Mouse (Mus musculus): ENCODE data around the gene Tecta. TPM values are rescaled to one million over a fixed set of nuclear protein-coding genes. Genes with fewer than 3 reads are reported as not detected.

The Tecta gene
- polyA plus RNA-seq, 1 experiment = 0.01 TPM

GRCm38 (mm10) chr9:42326688-42327440 lies 72.9 kb downstream of the Tecta start:
- H3ac ChIP-seq (ENCODE audit: control insufficient read depth, insufficient read length, low read depth) = no peak overlapping the region
- TF ChIP-seq MYOG (IDR thresholded peaks at IDR 0.05; ENCODE audit: control insufficient read depth, extremely low read depth, insufficient read length) = no peak
- no peak for TF ChIP-seq MYOD1 (IDR thresholded peaks at IDR 0.05; ENCODE audit: control insufficient read depth, insufficient read length, low read depth)
- TF ChIP-seq MAX (IDR thresholded peaks at IDR 0.05) = no peak
- no peak for TF ChIP-seq CTCF (IDR thresholded peaks at IDR 0.05; ENCODE audit: control insufficient read depth, insufficient read depth, insufficient read length)
- TF ChIP-seq FOSL1 (IDR thresholded peaks at IDR 0.05; ENCODE audit: insufficient read depth, low read length, poor library complexity, severe bottlenecking) = no peak
- TF ChIP-seq USF1 (IDR thresholded peaks at IDR 0.05; ENCODE audit: low read depth) = no peak
- no peak for TF ChIP-seq CEBPB (IDR thresholded peaks at IDR 0.05; ENCODE audit: low read depth)
- H3K79me2 ChIP-seq (ENCODE audit: control insufficient read depth, insufficient read depth) = no peaks in the 10 kb centered on the region
- H3K27me3 ChIP-seq (ENCODE audit: control insufficient read depth, insufficient read depth, insufficient read length) = peaks cover 35% of the 10 kb centered on the region
- no peaks in the 10 kb centered on the region for H3K79me3 ChIP-seq (ENCODE audit: low read depth)
- H3K4me3 ChIP-seq (ENCODE audit: insufficient read depth, poor library complexity, severe bottlenecking) = no peak overlapping the region
- no peaks in the 10 kb centered on the region for H3K36me3 ChIP-seq (ENCODE audit: control insufficient read depth, insufficient read depth)

DNA sequence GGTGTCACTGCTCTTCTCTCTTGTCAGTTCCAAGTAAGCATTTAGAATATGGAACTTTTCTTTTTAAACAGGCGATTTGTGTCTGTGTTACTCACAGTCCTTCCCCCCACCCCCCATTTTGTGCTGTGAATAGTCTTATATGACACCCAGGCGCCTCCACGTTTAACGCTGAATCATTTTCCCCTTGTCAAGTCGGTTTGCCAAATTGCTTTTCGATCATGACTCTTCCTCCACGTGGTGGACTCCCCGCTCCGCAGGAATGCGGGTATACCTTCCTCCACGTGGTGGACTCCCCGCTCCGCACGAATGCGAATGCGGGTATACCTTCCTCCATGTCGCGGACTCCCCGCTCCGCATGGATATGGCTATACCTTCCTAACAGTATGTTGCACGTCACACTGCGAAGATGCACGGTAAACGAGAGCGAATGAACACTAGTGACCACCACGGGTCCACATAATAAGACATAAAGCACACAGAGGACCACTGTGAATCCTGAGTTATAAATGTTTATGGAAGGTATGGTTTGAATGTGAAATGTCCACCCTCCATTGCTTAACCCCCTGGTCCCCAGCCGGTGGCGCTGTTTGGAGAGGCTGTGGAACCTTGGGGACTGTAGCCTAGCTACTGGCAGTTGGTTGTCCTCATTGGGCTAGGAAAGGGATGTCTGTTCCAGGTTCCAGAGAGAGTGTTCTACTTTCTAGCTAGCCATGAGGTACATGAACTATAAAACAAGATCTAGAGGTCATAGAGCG lies 74.9 kb downstream of the Tecta start:
- H3K4me3 ChIP-seq (ENCODE audit: insufficient read depth, poor library complexity, severe bottlenecking) = no peak overlapping the region
- H3K79me3 ChIP-seq (ENCODE audit: low read depth) = no peaks in the 10 kb centered on the region
- no peaks in the 10 kb centered on the region for H3K36me3 ChIP-seq (ENCODE audit: control insufficient read depth, insufficient read depth)
- H3ac ChIP-seq (ENCODE audit: control insufficient read depth, insufficient read length, low read depth) = no peak overlapping the region
- H3K79me2 ChIP-seq (ENCODE audit: control insufficient read depth, insufficient read depth) = no peaks in the 10 kb centered on the region
- H3K27me3 ChIP-seq (ENCODE audit: control insufficient read depth, insufficient read depth, insufficient read length) = peaks cover 25% of the 10 kb centered on the region
- TF ChIP-seq MYOD1 (IDR thresholded peaks at IDR 0.05; ENCODE audit: control insufficient read depth, insufficient read length, low read depth) = no peak
- TF ChIP-seq MYOG (IDR thresholded peaks at IDR 0.05; ENCODE audit: control insufficient read depth, extremely low read depth, insufficient read length) = no peak
- TF ChIP-seq FOSL1 (IDR thresholded peaks at IDR 0.05; ENCODE audit: insufficient read depth, low read length, poor library complexity, severe bottlenecking) = no peak

GRCm38 (mm10) chr9:42323238-42323637 lies 76.5 kb downstream of the Tecta start:
- H3K79me2 ChIP-seq (ENCODE audit: control insufficient read depth, insufficient read depth) = no peaks in the 10 kb centered on the region
- no peak overlapping the region for H3K4me3 ChIP-seq (ENCODE audit: insufficient read depth, poor library complexity, severe bottlenecking)
- peaks cover 25% of the 10 kb centered on the region for H3K27me3 ChIP-seq (ENCODE audit: control insufficient read depth, insufficient read depth, insufficient read length)
- no peak for TF ChIP-seq CTCF (IDR thresholded peaks at IDR 0.05; ENCODE audit: control insufficient read depth, insufficient read depth, insufficient read length)
- no peaks in the 10 kb centered on the region for H3K79me3 ChIP-seq (ENCODE audit: low read depth)
- H3ac ChIP-seq (ENCODE audit: control insufficient read depth, insufficient read length, low read depth) = no peak overlapping the region
- H3K36me3 ChIP-seq (ENCODE audit: control insufficient read depth, insufficient read depth) = no peaks in the 10 kb centered on the region

DNA sequence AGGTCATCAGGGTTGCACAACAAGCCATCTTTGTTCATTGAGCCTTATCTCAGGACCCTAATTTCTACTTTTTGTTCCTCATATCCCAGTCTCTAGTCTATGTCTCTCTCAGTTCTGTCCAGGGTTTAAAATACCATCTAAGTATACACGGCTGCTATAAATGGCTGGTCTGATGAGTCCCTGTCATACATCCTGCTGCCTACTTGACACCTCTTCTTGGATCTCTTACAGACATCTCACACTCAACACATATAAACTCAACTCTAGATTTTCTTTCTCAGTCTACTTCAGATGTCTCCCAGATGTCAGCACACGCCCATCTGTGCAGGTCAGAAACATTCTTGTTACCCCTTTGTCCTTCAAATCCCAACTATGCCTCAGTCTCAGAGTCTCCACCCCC lies 78.3 kb downstream of the Tecta start:
- Histone ChIP-seq H3ac (ENCODE audit: control insufficient read depth, insufficient read length, low read depth) (no peak overlapping the region), H3K79me3 (ENCODE audit: low read depth) (no peaks in the 10 kb centered on the region), H3K36me3 (ENCODE audit: control insufficient read depth, insufficient read depth) (no peaks in the 10 kb centered on the region), H3K27me3 (ENCODE audit: control insufficient read depth, insufficient read depth, insufficient read length) (peaks cover 31% of the 10 kb centered on the region), H3K4me3 (ENCODE audit: insufficient read depth, poor library complexity, severe bottlenecking) (no peak overlapping the region), H3K79me2 (ENCODE audit: control insufficient read depth, insufficient read depth) (no peaks in the 10 kb centered on the region)
- no peak for TF ChIP-seq CTCF (IDR thresholded peaks at IDR 0.05; ENCODE audit: control insufficient read depth, insufficient read depth, insufficient read length)

DNA sequence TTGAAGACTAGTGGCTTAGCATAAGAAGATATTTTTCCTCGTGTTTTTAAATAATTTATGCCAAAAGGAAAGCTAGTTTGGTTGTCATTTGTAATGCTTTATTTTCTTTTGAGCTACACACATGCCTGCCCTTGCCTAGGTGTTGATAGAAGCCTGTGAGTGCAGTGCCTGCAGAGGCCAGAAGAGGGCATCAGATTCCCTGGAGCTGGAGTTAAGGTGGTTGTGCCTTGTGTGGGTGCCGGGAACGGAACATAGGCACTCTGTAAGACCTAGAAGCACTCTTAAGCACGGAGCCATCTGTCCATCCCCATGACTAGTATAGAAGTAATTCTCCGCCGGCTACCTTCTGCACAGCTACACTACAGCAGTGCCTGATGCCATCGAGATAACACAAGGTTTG lies 79.1 kb downstream of the Tecta start:
- Histone ChIP-seq H3K27me3 (ENCODE audit: control insufficient read depth, insufficient read depth, insufficient read length) (peaks cover 31% of the 10 kb centered on the region), H3K36me3 (ENCODE audit: control insufficient read depth, insufficient read depth) (no peaks in the 10 kb centered on the region), H3ac (ENCODE audit: control insufficient read depth, insufficient read length, low read depth) (no peak overlapping the region), H3K4me3 (ENCODE audit: insufficient read depth, poor library complexity, severe bottlenecking) (no peak overlapping the region), H3K79me2 (ENCODE audit: control insufficient read depth, insufficient read depth) (no peaks in the 10 kb centered on the region), H3K79me3 (ENCODE audit: low read depth) (no peaks in the 10 kb centered on the region)
- TF ChIP-seq USF1 (IDR thresholded peaks at IDR 0.05; ENCODE audit: low read depth) (no peak), MYOD1 (IDR thresholded peaks at IDR 0.05; ENCODE audit: control insufficient read depth, insufficient read length, low read depth) (no peak), CTCF (IDR thresholded peaks at IDR 0.05; ENCODE audit: control insufficient read depth, insufficient read depth, insufficient read length) (no peak), FOSL1 (IDR thresholded peaks at IDR 0.05; ENCODE audit: insufficient read depth, low read length, poor library complexity, severe bottlenecking) (no peak), MAX (IDR thresholded peaks at IDR 0.05) (no peak), CEBPB (IDR thresholded peaks at IDR 0.05; ENCODE audit: low read depth) (no peak), MYOG (IDR thresholded peaks at IDR 0.05; ENCODE audit: control insufficient read depth, extremely low read depth, insufficient read length) (no peak)

GRCm38 (mm10) chr9:42318455-42318987 lies 81.2 kb downstream of the Tecta start:
- no peak for TF ChIP-seq CEBPB (IDR thresholded peaks at IDR 0.05; ENCODE audit: low read depth)

More at GRCm38 (mm10) chr9:42318455-42318987, 81.2 kb downstream of the Tecta start:
- Histone ChIP-seq H3K36me3 (ENCODE audit: control insufficient read depth, insufficient read depth) (no peaks in the 10 kb centered on the region), H3K27me3 (ENCODE audit: control insufficient read depth, insufficient read depth, insufficient read length) (peaks cover 24% of the 10 kb centered on the region), H3K4me3 (ENCODE audit: insufficient read depth, poor library complexity, severe bottlenecking) (no peak overlapping the region), H3K79me2 (ENCODE audit: control insufficient read depth, insufficient read depth) (no peaks in the 10 kb centered on the region), H3K79me3 (ENCODE audit: low read depth) (no peaks in the 10 kb centered on the region), H3ac (ENCODE audit: control insufficient read depth, insufficient read length, low read depth) (no peak overlapping the region)
